Mouse (Mus musculus) right cerebral cortex, adult 2 months (tissue): ENCODE measurements around the gene Plin3.

ENCODE experiments used
- DNase-seq, 2 experiments: peaks; one replicate each; pipeline ENCODE4 v3.0.0; 2021 to 2022; ENCODE audit warnings: low spot score in 2 of 2

Gene Plin3

DNA sequence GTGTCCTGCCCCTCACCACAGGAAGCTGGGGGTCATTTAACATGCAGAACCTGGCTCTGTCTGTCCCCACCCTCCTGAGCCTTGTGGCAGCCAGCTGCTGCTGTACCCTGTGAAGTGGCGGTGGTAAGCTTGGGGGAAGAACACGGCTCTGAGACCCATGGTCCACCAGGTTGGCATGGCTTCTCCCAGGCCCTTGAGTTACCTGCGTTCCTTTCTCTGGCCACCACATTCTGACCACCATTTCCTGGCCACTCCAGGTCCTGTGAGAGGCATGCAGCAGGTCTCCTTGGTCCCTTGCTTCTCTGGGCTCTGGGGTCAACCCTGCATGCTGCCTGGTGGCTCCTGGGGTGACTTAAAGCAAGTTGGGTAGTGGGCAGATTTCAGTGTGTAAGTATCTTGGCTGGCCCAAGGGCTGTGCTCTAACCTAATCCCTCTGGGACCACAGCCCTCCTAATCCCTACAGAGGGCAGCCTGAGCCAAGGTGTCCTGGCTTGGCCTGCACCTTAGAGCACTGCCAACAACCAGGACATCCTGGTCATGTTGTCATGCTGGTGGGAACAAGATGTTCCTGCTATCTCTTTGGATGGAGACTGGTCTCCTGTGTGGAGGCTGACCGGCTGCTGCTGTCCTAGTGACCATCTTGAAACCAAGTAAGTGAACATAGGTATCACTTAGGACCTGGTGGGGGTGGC is at the start of gene Plin3:
TSS of gene Plin3 (minus strand) at position 343 of the 692 bp plus-strand sequence.
- DNase-seq: no peak

DNA sequence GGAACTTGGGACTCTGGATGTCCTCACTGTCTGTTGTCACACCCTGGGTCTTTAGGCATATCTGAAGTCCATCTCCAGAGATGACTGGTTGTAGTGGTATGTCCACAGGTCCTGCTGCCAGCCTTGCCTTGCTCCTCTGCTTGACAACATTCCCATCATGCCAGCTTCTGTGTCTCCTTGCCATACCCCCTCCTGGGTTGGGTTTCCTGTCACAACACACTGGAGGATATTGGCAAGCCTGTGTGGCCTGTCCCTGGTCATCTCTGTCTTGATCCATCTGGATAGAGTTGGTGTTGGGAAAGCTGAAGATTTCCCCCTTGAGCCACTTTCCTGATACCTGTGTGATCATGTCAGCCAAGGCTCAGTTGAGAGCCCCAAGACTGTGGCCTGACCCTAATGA is 48.0 kb upstream of the Plin3 start:
- no peak for DNase-seq

DNA sequence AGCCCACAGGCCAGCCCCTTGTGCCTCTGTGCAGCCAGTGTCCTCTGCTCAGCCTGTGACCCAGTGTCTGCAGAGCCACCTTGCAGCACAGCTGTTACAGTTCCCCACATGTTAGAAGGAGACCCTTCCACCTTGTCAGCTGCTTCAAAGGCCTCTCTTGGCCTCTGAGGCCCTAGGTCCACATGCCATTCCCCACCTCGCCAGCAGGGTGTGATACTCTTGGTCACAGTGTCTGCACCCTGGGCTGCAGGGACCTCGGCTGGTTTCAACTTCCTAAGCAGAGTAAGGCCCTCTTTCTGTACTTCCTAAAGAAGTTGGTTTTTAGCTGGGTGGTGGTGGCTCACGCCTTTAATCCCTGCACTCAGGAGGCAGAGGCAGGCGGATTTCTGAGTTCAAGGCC is 46.2 kb upstream of the Plin3 start:
- DNase-seq: no peak

DNA sequence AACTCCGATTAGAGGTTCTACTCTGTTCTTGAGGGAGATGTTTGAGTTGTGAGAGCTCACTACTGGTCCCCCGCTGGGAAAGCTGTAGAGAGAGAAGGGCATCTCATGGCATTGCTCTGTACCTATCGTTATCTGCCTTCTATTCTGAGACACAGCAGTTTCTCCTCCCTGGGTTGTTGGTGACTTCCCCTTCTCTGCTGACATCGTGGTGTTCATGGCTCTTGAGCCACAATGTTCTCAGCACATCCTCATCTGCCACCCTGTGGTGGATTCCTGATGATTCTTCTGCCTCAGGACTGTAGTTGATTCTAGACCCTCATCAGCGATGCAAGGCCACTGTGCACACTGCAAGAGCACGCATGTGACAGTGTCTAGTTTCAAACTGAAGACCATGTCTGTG is 45.1 kb upstream of the Plin3 start:
- no peak for DNase-seq

DNA sequence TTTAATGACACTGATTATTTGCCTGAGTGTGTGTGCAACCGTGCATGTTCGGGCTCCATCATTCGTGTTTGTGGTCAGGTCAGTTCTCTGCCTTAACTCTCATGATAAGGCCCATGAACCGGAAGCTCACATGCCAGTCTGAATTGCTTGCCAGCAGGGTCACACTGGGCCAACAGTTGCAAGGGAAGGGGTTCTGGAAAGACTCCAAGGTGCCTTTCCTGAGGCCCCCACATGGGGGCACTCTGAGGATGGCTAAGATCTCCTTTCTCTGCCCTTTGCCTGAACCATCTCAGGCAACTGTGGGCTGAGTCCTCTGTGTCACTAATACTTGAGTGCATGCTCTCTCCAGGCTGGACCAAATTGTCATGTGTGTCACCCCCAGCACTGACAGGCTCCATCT is 44.5 kb upstream of the Plin3 start:
- DNase-seq: peak in 1 of 2 experiments; percentile 50

DNA sequence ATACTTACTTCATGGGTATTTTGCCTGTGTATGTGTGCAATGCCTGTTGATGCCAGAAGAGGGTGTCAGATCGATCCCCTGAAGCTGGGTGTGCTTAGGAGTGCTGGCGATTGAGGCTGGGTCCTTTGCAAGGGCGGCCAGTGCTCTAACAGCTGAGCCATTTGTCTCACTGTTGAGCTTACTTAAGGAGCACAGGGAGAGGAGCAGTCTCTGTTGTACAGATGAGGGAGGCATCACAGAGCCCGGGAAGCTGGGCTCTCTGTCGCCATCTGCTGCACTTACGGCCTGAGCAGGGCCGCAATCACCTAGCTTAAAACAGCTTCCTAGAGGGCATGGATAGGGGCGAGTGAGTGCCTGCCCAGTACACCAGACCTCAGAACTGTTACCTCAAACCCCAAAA is 40.3 kb upstream of the Plin3 start:
- no peak for DNase-seq

DNA sequence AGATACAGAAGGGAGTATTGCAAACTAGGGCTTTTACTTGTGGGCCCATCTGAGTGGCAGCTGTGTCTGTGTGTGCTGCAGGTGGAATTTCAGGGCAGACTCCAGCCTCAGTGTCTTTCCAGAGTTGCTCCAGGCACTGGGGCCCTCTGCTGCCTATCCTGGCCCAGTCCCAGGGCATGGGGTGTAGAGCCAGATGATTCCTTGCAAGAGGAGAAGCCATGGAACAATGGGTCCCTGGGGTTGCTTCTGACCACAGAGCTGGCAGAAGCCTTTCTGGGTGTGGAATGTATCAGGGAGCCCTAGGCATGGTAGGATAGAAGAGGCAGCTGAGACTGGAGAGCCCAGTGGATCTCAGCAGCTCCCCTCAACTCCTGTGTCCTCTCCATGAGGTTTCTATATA is 38.6 kb upstream of the Plin3 start:
- DNase-seq: no peak

DNA sequence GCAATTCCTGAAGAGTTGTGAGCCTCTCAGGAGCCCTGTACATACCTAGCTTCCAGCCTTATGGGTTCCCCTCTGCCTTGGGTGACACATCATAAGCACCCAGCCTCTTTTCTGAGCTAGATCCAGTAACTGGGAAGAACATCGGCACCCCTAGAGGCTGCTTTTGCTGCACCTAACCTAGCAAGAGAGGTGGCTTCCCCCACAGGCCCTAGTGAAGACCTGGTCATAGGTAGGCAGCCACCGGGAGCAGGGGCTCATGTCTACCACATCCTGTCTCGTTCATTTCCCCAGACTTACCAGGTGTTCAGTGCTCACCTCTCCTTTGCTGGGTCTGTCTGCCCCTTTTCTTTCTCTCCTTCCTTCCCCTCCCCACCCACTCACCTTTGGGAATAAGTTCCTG is 37.7 kb upstream of the Plin3 start:
- DNase-seq: no peak

DNA sequence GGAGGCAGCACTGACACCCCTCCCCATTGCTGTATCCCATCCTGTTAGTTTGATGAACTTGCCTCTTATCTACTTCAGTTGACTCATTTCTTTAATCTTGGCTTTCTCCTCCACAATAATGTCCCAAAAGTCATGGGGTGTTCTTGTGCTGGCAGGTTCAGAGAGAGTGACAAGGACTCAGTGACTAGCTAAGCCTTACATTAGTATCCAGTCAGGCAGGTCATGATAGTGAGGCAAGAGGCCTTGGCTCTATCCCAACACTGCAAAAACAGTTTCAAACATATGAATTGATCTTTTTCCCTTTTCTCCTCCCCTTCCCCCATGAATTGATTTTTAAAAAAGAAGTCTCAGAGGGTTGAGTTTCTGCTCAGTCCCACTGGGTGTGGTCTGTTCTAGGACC is 36.6 kb upstream of the Plin3 start:
- DNase-seq: no peak

DNA sequence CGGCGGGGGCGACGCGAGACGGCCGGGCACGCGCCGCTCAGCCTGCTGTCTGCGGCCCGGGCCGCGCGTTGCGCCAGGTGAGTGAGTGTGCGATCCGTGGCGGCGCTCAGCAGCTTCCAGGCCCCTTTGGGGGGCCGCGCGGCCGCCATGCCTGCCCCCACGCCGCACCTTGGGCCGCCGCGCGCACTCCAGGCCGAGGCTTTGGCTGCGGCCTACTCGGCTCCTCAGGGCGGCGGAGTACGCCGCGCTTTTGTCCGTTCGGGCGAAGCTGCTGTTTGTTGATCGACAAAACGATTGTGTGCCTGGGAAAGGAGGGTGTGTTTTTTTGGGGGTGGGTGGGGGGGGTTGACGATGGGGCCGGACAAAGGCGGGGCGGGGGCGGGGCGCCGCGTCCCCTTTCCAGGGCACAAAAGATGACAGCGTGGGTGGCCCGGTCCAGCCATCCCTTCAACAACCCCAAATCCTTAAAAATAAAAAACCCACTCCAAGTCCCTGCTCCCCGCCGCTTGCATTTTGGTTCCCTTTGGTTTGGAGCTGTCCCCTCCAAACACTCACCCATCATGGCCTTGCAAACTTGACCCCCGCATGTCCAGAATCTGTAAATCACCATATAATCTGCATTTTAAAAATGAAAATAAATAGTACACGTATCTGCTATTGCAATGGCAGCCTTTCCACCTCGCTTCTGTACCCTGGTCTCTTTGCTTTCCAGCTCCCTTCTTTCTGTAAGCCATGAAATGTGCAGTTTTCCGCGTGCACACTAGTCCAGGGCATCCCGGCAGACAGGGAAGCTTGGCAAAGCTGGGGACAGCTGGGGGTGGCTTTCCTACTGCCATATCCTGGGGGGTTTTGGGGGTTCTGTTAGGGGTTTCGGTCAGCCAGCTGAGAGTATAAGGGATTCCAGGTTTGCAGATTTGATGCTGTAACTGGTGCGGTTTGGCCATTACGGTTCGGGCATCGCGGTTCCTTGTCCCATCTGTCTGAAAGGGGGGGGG is 33.8 kb upstream of the Plin3 start:
- peak in 1 of 2 experiments; percentile 35 for DNase-seq

DNA sequence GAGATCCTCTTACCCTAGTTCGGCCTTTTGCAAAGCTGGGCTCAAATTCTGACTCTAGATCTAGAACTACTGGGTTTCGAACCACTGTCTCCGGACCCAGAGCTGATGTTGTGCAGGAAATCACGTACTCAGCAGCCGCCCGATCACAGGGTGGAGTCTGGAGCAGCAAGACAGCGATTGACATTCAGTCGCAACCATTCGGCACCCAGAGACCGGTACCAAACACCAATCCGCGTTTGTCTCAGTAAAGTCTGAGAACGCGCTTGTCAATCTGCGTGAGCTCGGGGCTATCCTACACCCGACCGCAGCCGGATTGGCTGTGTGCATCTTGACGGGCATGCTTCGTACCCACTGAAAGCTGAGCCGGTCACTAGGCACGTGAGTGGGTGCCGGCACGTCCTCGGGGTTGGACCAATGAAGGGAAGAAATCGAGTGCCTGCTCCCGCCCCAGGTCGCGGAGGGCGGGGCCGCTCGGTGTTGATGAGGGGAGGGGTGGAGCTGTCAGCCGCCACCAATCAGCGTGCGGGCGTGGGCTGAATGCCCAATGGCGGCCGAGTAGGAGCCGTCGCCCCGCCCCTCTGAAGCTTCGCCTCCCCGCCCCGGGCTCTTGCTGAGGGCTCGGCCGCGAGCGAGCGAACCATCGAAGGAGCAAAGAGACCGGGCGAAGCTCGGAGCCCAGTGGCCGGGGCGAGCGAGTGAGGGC is 32.9 kb upstream of the Plin3 start, which contains the start of gene Kdm4b:
TSS of gene Kdm4b (plus strand) at position 613 of the 703 bp plus-strand sequence.
- DNase-seq: peak; percentile 98 to 99

DNA sequence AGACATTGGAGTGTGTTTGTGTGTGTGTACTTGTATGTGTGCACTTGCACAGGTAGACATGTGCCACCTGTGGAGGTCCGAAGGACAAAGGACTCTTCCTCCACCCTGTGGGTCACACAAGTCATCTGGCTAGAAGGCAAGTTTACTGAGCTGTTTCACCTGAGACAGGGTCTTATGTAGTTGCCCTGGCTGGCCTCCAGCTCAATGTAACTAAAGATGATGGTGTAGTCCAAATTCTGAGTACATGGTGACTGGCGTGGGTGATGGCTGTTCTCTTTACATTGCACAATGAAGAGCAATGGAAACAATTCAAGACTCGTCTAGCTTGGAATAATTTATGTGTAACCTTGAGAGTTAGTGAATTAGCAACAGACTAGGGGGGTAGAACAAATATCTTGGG is 31.7 kb upstream of the Plin3 start:
- DNase-seq: no peak

DNA sequence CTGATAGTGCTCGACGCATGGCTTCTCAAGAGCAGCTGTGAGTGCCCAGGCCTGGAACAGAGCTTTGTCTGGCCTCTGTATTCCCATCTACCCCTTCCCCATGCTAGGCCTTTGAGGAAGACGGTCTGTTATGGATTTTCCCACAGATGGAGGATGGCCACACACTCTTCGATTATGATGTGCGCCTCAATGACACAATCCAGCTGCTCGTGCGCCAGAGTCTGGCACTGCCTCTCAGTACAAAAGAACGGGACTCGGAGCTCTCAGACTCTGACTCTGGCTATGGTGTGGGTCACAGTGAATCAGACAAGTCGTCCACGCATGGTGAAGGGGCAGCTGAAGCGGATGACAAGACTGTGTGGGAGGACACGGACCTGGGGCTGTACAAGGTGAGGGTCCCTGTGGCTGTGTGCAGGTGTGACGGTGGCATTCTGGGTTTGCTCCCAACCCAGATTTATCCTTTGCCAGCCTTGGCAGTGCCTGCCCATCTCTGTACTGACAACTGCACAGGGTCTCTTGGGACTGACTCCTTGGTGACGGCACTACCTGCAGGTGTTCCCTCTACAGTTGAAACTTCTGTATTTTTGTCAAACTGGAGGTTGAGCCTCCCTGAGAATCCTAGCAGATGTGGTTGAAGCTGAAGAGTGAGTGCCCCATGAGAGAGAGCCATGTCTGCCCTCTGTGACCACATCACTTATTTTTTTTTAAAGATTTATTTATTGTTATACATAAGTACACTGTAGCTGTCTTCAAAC is 16.7 kb upstream of the Plin3 start:
- DNase-seq: no peak

DNA sequence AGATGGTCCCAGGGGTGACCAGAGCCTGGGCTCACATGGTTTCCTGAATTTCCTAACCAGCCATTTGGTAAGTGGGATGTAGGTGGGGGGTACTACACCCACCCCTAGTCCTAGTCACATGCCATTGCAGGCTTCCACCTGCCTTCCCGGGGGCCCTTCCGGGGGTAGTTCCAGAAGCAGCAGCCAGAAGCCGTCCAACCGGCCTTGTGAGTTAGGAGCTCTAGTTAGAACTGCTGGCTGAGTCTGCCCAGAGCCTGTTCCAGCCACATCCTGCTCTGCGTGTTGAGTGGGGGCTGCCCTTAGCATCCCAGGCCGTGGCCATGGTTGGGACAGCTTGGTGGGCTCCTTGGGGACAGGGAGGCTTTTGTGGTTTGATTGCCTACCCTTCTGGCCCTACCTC is 15.4 kb upstream of the Plin3 start:
- DNase-seq: no peak

DNA sequence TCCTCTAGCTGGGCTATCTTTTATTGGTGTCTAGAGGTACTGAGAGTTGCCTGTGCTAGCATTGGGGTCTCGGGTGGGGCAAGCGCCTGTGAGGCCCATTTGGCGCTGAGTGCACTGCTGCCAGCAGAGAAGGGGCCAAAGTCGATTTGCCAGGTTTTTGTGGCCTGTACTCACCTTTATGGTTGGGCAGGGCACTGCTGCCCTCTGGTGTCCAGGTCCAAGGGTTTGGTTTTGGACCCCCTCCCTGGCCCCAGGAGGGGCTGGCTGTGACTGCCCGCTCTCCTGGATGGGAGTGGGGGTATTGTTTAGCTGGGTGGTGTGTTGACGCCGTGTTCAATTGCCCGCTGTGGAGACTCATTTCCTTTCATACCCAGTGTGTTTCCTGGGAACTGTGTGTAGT is 13.2 kb upstream of the Plin3 start:
- DNase-seq: no peak

DNA sequence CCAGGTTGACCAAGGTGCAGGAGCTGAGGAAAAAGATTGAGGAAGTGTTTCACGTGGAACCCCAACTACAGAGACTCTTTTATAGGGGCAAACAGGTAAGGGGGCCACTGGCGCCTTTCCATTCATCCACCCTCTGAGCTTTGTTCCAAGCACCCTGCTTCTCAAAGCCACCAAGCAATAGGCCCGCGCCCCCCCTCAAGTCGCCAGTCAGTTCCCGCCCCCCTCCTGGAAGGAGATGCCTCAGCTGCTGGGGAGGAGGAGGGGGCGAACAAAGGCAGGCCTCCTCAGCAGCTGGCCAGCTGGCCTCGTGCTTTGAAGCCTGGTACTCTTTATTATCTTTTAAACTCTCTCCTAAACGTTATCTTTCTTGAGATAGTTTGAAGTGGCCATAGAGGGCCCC is 12.5 kb upstream of the Plin3 start:
- DNase-seq: no peak

DNA sequence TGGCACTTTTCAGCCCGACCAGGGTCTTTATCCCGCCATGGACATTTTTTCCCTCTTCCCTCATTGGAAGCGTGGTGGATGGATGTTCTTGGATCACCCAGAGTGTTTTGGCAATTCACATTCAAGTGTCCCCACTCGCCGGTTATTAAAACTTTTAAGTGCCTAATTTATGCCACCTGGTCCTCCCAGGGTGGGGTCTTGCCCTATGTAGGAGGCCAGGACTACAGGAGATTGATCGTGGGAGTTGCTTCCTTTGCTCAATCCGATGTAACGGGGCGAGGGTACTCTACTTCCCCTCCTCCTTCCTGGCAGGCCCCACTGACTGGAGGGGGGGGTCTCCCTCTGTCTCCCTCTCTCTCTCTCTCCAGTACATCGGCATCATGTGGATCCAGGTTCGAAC is 12.0 kb upstream of the Plin3 start:
- no peak for DNase-seq

DNA sequence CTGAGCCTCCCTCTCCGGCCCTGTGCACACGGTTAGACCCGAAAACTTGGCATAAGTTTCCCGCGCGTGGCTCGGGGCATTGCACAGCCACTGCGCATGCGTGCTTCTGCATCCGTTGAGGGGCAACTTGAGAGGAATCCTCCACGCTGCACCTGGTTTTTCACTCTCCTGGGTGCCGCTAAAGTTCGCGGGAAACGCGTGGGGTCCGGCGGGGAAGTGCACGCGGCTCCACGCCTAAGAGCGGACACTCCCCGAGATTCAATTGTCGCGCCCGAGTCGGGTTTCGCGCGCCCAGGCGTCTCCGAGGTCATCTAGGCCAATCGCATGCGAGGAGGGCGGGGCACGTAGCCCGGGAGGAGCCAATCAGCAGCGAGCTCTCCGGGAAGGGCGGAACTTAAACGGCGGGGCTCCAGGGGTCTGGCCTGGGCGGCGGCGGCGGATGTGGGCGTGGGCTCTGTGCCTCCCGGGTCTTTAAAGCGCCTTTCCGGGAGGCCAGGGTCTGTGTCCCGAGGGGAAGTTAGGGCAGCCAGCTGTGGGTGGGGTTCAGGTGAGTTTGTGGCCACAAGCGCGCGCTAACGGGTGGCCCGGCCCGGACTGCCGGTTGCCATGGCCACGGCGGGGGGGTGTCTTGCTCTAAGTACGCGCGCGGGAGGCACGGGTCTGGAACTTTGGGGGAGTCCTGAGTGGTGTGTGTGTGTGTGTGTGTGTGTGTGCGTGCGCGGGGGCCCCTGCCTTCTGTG is 11.3 kb upstream of the Plin3 start:
- DNase-seq: peak; percentile 93

DNA sequence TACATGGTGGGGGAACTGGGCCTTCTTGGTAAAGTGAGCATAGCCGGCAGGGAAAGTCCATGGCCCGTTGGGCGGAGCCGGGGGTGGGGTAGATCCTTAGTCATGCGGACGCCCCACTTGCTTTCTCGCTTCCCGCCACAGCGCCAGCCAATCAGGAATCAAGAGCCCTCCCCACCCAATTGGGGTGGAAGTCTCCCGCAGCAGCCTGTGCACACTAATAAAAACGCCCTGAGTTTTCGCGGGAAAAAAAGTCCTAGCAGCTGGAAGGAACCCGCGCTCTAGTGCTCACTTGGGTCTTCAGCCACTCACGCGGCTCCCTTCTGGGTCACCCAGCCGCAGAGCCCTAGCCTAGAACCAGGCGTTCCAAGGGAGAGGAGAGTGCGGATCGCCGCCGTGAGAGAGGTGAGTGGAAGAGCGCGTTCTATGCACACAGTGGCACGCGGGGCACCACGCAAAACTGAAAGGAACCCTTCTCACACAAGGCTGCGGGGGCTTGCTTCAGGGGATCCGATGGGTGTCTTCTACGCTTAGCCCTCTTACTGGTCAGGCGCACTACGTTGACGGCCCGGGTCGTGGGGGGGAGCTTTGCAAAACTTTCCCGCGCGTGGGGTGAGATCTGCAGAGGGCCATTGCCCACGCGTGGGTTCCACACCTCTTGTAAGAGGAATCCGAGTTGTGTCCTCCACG is 10.6 kb upstream of the Plin3 start, which contains the start of gene Uhrf1:
TSS of gene Uhrf1 (plus strand) at position 162 of the 687 bp plus-strand sequence.
- DNase-seq: no peak

DNA sequence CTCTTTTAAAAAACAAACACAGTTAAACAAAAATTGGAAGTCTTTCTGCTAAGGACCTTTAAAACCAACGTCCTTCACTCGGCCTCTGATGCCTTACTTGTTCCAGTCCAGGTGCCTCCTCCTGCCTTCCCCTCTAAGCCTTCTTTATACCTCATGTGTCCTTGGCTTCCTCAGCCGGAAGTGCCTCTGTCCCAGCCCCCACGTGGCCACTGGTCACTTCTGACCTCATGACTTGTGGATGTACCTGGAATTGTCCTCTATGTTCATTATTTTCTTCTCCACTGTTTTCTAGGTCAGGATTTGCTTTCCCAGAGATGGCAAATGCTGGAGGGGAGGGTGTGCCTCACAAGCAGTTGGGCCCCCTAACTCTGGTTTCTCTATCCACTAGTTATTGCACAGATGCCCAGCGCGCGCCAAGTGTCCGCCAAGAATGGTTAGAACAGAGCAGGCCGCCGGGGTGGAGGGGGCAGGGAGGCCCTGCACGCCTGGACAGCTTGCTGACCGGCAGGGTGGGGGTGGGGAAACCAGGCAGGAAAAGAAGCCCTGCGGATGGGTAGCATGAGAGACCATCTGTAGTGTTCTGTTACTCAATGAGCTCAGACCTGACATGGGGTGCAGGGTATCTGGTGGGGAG is 9.8 kb upstream of the Plin3 start:
- no peak for DNase-seq
